Mouse (Mus musculus) hindbrain, postnatal 0 days (tissue): Measurements from ENCODE around the gene Pfdn5. TPM values are rescaled to one million over a fixed set of nuclear protein-coding genes. Genes with fewer than 3 reads are reported as not detected.

Experiments
- ATAC-seq: fragments of 200-750 bp; cut with Nextera tagmentation; 2 replicates; pipeline ENCODE4 v1.8.0; 2017; ENCODE audit warnings: mild to moderate bottlenecking, moderate TSS enrichment, moderate library complexity
- DNase-seq: peaks from one replicate; pipeline ENCODE4 v3.0.0-alpha.2; 2015; ENCODE audit warnings: low spot score
- H3K27ac ChIP-seq: fragments of 300-500 bp; sonication (generic); 2 replicates; pipeline ENCODE4 v1.5.1; 2014; ENCODE audit warnings: mild to moderate bottlenecking
- H3K27me3 ChIP-seq: fragments of 300-500 bp; sonication (generic); 2 replicates; pipeline ENCODE4 v1.6.1; 2014; ENCODE audit warnings: low read length, mixed read lengths; ENCODE audit not compliant: insufficient read depth
- H3K36me3 ChIP-seq: fragments of 300-500 bp; sonication (generic); 2 replicates; pipeline ENCODE4 v1.6.1; 2014; ENCODE audit warnings: low read length, mixed read lengths; ENCODE audit not compliant: insufficient read depth
- H3K4me1 ChIP-seq: fragments of 300-500 bp; sonication (generic); 2 replicates; pipeline ENCODE4 v1.6.1; 2014; ENCODE audit warnings: antibody characterized with exemption, low read length, mixed read lengths; ENCODE audit not compliant: insufficient read depth
- H3K4me2 ChIP-seq: fragments of 300-500 bp; sonication (generic); 2 replicates; pipeline ENCODE4 v1.6.1; 2014; ENCODE audit warnings: low read depth, mild to moderate bottlenecking, low read length, moderate library complexity, mixed read lengths
- H3K4me3 ChIP-seq: fragments of 300-500 bp; sonication (generic); 2 replicates; pipeline ENCODE4 v1.5.1; 2014; ENCODE audit warnings: low read length
- H3K9ac ChIP-seq: fragments of 300-500 bp; sonication (generic); replicated peaks from 2 replicates; pipeline ENCODE4 v1.6.1; 2014; ENCODE audit warnings: mild to moderate bottlenecking, low read length, moderate library complexity, mixed read lengths
- H3K9me3 ChIP-seq: fragments of 300-500 bp; sonication (generic); 2 replicates; pipeline ENCODE4 v1.6.1; 2016; ENCODE audit warnings: low read length, mixed read lengths
- CTCF ChIP-seq: IDR thresholded peaks from 2 replicates; pipeline ENCODE4 v1.5.1; 2016; ENCODE audit warnings: antibody characterized with exemption, control low read depth, low read depth
- WGBS: fragments of 180-500 bp; shearing (Covaris S2); extraction: QIAGEN DNeasy Blood & Tissue Kit; methylation state at CpG from one replicate; pipeline ENCODE4 v1.1.7; 2014; 5-methylcytosine and 5-hydroxymethylcytosine counted together
- polyA plus RNA-seq: library from polyadenylated mRNA; unstranded; fragments of >200 nt; fragmentation: Nextera tagmentation; extraction: Ambion mirVana; gene quantifications from 2 replicates; pipeline ENCODE4 v1.2.1, GENCODE M21; 2015
- total RNA-seq: library from RNA; depleted of rRNA; stranded (reverse); fragments of >200 nt; gene quantifications from 2 replicates; pipeline ENCODE4 v1.2.3, GENCODE M21; 2014

Pfdn5 gene
- total and polyA plus RNA-seq, 2 experiments from 2014 or later: 139 to 540 TPM

DNA sequence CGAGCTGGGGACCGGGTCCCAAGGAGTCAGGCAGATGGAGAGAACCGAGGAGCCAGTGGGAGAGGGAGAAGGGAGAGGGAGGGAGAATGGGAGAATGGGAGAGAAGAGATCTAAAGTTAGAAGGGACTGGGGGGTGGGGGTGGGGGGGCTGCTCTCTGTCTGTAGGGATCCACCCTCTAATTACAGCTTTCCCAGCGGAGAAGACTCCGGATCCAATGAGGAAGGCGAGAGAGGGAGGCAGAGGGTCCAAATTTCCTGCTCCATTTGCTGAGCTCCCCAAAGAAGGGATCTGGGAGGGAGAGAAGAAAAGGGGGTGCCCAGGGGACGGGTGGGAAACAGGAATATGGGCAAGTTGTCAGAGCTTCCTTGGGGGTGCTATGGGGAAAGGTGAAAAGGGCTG lies 40.3 kb downstream of the Pfdn5 start:
- TF ChIP-seq CTCF: no peak
- Histone ChIP-seq H3K4me1 (no peaks in the 10 kb centered on the region; the same call in 1 of the 2 replicates), H3K36me3 (no peaks in the 10 kb centered on the region), H3K27ac (no peak overlapping the region), H3K9me3 (no peaks in the 10 kb centered on the region), H3K4me2 (peak overlapping the region; percentile 52), H3K27me3 (0 out of 2 replicates have a peak, but pooled peaks cover 6% of the 10 kb centered on the region), H3K9ac (0 out of 2 replicates have a peak overlapping the region, but pooled peaks have one; percentile 21), H3K4me3 (peak overlapping the region; percentile 19; the same call in 1 of the 2 replicates)
- ATAC-seq: no peak
- DNase-seq: no peak
- 7% methylated on average over 7 of the region's 7 CpGs for WGBS

DNA sequence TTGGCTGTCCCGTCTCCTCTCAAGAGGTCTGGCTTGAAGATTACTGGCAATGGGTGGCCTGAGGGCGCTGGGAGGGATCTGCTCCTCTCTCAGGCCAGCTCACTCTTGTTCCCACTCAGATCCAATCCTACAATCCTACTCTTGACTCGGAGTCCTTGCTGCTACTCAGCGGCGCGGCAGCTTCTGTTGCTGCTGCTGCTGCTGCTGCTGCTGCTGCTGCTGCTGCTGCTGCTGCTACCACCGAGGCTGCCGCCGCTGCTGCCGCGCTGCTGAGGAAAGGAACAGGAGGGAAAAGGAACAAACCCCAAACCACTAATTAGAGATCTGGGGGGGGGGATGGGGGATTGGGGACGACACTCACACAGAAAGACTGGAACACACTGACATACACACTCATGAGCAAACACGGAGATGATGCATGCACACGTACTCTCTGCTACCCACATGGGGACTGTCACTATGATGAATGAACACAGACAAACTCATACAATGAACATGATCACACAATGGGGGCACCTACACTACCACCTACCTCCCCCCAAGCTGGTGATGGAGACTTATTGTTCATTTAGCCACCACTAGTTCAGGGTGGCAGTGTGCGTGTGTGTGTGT lies 40.9 kb downstream of the Pfdn5 start, which contains the start of gene Sp7:
Gene Sp7, minus strand, starts transcription at position 450 of the 612 bp plus-strand sequence.
- H3K4me3 ChIP-seq: peak within 1 kb of the TSS; percentile 19; the same call in 1 of the 2 replicates
- TF ChIP-seq CTCF: 0 out of 2 replicates have a peak, but pooled peaks have one; percentile 5
- 0 out of 2 replicates have a peak, but pooled peaks cover 6% of the 10 kb centered on the region for H3K27me3 ChIP-seq
- ATAC-seq: peak; percentile 55
- DNase-seq: peak; percentile 39
- H3K36me3 ChIP-seq: no peaks in the 10 kb centered on the region
- 0 out of 2 replicates have a peak within 1 kb of the TSS, but pooled peaks have one; percentile 21 for H3K9ac ChIP-seq
- 5% methylated on average over 15 of the region's 15 CpGs for WGBS
- H3K27ac ChIP-seq: no peak within 1 kb of the TSS
- H3K9me3 ChIP-seq: no peaks in the 10 kb centered on the region
- H3K4me1 ChIP-seq: no peaks in the 10 kb centered on the region; the same call in 1 of the 2 replicates
- H3K4me2 ChIP-seq: peak within 1 kb of the TSS; percentile 52

DNA sequence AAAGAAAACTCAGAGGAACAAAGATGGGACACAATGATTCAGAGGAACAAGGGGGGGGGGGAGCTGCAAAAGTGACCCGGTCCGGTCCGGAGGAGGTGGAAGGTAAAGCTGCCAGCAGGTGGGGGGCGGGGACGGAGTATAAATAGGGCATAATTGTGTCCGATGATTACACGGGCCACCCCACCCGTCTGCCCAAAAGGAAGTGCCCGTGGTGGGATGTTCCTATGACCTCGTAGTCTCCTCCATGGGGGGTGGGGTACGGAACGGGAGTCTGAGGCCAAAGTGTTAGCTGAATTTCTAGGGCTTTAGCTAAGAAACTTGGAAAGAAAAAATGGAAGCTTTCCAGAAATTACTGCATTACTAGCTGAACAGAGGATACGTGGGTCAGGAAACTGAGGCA lies 44.1 kb downstream of the Pfdn5 start:
- no peaks in the 10 kb centered on the region for H3K36me3 ChIP-seq
- H3K4me2 ChIP-seq: no peak overlapping the region
- H3K9me3 ChIP-seq: no peaks in the 10 kb centered on the region
- TF ChIP-seq CTCF: no peak
- ATAC-seq (no peak), DNase-seq (no peak)
- no peaks in the 10 kb centered on the region for H3K4me1 ChIP-seq
- no peak overlapping the region for H3K9ac ChIP-seq
- H3K27me3 ChIP-seq: 0 out of 2 replicates have a peak, but pooled peaks cover 6% of the 10 kb centered on the region
- no peak overlapping the region for H3K27ac ChIP-seq
- no peak overlapping the region for H3K4me3 ChIP-seq
- WGBS: 11% methylated on average over 13 of the region's 13 CpGs

DNA sequence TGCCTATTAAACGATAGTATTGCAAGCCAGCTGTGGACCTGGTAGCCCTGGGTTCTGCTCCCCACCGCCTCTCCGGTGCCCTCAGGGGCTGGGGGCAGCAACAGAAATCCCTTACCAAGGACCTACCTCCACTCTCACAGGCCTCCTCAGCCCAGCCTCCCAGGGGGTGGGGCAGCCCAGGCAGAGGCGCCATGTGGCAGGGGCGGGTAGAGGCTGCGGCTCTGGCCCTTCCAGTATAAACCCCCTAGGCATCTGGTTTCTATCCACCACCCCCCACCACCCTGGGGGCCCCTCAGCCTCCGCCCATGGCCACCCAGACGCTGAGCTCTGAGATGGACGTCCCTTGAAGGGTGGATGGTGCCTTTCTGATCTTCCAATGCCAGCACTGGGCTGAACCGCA lies 44.8 kb downstream of the Pfdn5 start:
- 0 out of 2 replicates have a peak, but pooled peaks cover 6% of the 10 kb centered on the region for H3K27me3 ChIP-seq
- no peaks in the 10 kb centered on the region for H3K4me1 ChIP-seq
- H3K27ac ChIP-seq: no peak overlapping the region
- 16% methylated on average over 10 of the region's 10 CpGs for WGBS
- H3K4me2 ChIP-seq: no peak overlapping the region
- DNase-seq: no peak
- H3K9me3 ChIP-seq: no peaks in the 10 kb centered on the region
- no peak overlapping the region for H3K9ac ChIP-seq
- no peak for ATAC-seq
- H3K36me3 ChIP-seq: no peaks in the 10 kb centered on the region
- H3K4me3 ChIP-seq: no peak overlapping the region
- no peak for TF ChIP-seq CTCF

DNA sequence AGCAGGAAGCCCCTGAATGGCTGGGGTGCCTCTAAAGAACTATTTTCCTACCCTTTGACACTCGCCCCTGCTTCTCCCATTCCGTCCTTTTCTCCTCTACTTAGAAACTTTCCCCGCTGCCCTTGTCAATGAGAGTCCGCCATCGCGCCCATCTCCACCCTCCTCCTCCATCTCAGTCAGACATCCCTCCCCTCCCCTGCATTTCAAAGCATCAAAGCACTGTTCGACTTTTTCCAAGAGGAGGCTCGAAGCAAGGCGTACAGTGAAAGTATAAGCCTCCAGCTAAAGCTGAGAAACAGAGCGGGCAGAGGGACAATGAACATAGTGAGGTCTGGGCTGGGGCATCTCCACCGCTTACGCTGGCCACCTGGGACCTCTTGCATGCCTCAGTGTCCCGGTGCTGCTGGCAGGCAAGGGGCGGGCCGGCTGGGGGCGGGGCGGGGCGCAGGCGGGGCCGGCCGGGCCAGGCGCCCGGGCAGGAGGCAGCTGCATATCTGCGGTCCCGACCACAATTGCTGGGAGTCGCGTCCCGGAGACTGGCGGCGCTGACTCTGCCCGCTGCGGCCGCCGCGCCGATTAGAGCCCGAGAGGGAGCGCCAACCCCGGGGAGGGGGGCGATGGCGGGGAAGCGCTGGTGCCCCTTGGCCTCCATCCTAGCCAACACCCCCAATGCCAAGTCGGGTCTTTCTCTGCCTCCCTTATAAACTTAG lies 50.7 kb downstream of the Pfdn5 start:
- Histone ChIP-seq H3K9me3 (no peaks in the 10 kb centered on the region), H3K36me3 (no peaks in the 10 kb centered on the region), H3K9ac (peak overlapping the region; percentile 56), H3K27me3 (no peaks in the 10 kb centered on the region), H3K4me3 (peak overlapping the region; percentile 54), H3K4me2 (peak overlapping the region; percentile 99), H3K27ac (peak overlapping the region; percentile 43), H3K4me1 (0 out of 2 replicates have a peak, but pooled peaks cover 6% of the 10 kb centered on the region)
- peak; percentile 51 for DNase-seq
- TF ChIP-seq CTCF: no peak
- ATAC-seq: peak; percentile 70
- under 1% methylated on average over 42 of the region's 43 CpGs for WGBS

DNA sequence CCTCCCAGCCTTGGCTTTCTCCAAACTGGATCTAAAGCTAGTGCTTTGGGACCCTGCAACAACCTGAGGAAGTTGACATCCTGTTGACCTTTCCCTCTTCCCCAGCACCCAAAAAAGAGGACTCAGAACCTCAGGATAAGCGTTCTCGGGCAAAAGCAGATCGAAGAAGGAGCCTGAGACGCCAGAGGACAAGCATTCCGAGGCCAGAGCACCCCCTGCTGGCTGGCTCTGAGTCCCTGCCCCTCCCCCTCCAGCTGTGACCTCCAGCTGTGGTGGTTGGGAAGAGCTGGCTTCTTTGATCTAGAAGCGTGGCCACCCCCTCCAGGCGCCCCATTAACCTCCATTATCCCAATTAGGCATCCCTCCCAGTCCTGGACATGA lies 51.2 kb downstream of the Pfdn5 start:
- H3K4me2 ChIP-seq: peak overlapping the region; percentile 99
- peak; percentile 83 for TF ChIP-seq CTCF

More for the DNA sequence above, 51.2 kb downstream of the Pfdn5 start:
- no peaks in the 10 kb centered on the region for H3K27me3 ChIP-seq
- H3K9ac ChIP-seq: peak overlapping the region; percentile 56
- H3K4me1 ChIP-seq: 0 out of 2 replicates have a peak, but pooled peaks cover 6% of the 10 kb centered on the region
- peak overlapping the region; percentile 43 for H3K27ac ChIP-seq
- WGBS: 0% methylated on average over 7 of the region's 7 CpGs
- H3K9me3 ChIP-seq: no peaks in the 10 kb centered on the region
- H3K4me3 ChIP-seq: peak overlapping the region; percentile 54
- ATAC-seq (peak; percentile 67; the same call in 1 of the 2 replicates), DNase-seq (peak; percentile 89)
- H3K36me3 ChIP-seq: no peaks in the 10 kb centered on the region
